Mouse (Mus musculus): Measurements from ENCODE around the gene Pspn. TPM values are rescaled to one million over a fixed set of nuclear protein-coding genes. Genes with fewer than 3 reads are reported as not detected.

Gene Pspn
- polyA plus RNA-seq, 1 experiment from 2014 or later, result not detected

DNA sequence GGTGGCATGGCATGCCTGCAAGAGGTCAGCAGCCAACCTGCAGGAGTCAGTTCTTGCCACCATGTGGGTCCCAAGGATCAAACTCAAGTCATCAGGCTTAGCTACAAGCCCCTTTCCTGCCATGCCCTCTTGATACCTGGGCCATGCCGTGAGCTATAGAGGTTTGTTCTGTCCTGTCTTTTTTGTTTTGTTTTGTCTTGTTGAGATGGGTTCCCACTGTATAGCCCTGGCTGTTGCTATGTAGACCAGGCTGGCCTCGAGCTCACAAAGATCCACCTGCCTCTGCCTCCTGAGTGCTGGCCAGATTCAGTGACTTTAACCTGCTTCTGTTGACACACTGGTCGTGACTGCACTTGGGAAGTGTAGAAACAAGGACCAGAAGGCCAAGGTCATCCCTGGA is 24.4 kb downstream of the Pspn start:
- H3K4me3 ChIP-seq (replicated peaks; ENCODE audit: low read length), result no peak overlapping the region
- no peaks in the 10 kb centered on the region for H3K4me1 ChIP-seq (ENCODE audit: control insufficient read depth, insufficient read depth, low read length)
- no peaks in the 10 kb centered on the region for H3K36me3 ChIP-seq (ENCODE audit: control insufficient read depth, insufficient read depth, low read length)
- ATAC-seq (ENCODE audit: insufficient read depth, low FRiP score), result no peak
- 78% methylated on average over 3 of the region's 3 CpGs for WGBS
- no peak overlapping the region for H3K4me2 ChIP-seq (ENCODE audit: low read depth, low read length)
- H3K27ac ChIP-seq (ENCODE audit: low read length), result no peak overlapping the region
- no peaks in the 10 kb centered on the region for H3K27me3 ChIP-seq (ENCODE audit: control insufficient read depth, insufficient read depth, low read length)
- H3K9me3 ChIP-seq (replicated peaks; ENCODE audit: control insufficient read depth, low read length), result no peaks in the 10 kb centered on the region
- no peak overlapping the region for H3K9ac ChIP-seq (ENCODE audit: low read length)

DNA sequence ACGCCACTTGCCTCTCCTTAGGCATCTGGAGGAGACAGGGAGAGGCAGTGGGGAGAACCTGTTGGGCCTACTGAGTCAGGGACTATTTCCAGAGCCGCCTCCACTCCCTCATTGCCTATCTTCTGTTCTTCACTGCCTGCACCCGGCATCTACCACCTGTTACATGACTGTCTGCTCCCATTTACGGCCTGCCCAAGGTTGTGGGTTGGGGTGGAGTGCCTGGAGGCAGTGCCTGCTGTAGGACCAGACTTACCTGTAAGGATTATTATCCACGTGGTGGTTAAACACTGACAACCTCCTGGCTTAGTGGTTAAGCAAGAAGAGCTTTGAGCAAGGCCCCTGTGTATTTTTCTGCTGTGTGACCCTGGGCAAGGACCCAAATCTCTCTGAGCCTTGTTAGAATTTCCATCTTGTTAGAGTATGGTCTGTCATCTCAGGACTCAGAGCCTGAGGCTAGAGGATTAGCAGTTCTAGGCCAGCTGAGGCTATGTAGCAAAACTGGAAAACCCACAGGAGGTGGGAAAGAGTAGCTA is 25.0 kb downstream of the Pspn start:
- no peaks in the 10 kb centered on the region for H3K27me3 ChIP-seq (ENCODE audit: control insufficient read depth, insufficient read depth, low read length)
- no peak for ATAC-seq (ENCODE audit: insufficient read depth, low FRiP score)
- H3K27ac ChIP-seq (ENCODE audit: low read length), result no peak overlapping the region
- H3K9me3 ChIP-seq (replicated peaks; ENCODE audit: control insufficient read depth, low read length), result no peaks in the 10 kb centered on the region
- H3K4me2 ChIP-seq (ENCODE audit: low read depth, low read length), result no peak overlapping the region
- 63% methylated on average over 5 of the region's 5 CpGs for WGBS
- H3K4me1 ChIP-seq (ENCODE audit: control insufficient read depth, insufficient read depth, low read length), result no peaks in the 10 kb centered on the region
- no peaks in the 10 kb centered on the region for H3K36me3 ChIP-seq (ENCODE audit: control insufficient read depth, insufficient read depth, low read length)
- H3K4me3 ChIP-seq (replicated peaks; ENCODE audit: low read length), result no peak overlapping the region
- no peak overlapping the region for H3K9ac ChIP-seq (ENCODE audit: low read length)

DNA sequence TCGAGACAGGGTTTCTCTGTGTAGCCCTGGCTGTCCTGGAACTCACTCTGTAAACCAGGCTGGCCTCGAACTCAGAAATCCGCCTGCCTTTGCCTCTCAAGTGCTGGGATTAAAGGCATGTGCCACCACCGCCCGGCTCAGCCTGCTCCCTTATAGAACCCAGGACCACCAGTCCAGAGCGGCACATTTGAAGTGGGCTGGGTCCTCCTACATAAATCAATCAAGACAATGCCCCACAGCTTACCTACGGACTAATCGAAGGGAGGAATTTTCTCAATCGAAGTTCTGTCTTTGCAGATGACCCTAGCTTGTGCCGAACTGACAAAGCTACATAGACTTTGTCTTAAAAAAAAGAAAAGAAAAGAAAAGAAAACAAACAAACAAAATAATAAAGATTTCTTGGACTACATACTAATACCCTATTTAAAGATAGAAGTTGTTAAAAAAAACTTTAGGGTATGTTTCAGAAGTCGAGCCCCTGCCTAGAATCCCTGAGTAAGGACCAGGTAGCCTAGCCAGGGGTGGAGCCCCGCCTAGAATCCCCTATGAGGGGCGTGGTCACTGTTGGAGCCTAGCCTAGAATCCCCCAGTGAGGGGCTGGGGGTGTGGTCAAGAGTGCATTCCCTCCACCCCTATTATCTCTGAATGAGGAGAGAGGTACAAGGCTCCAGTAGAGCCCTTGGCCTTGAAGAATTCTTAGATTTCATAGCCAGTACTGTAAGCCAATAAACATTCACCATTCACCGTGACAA is 25.7 kb downstream of the Pspn start:
- H3K4me2 ChIP-seq (ENCODE audit: low read depth, low read length), result no peak overlapping the region
- H3K4me3 ChIP-seq (replicated peaks; ENCODE audit: low read length), result no peak overlapping the region
- ATAC-seq (ENCODE audit: insufficient read depth, low FRiP score), result no peak
- H3K36me3 ChIP-seq (ENCODE audit: control insufficient read depth, insufficient read depth, low read length), result no peaks in the 10 kb centered on the region
- no peaks in the 10 kb centered on the region for H3K27me3 ChIP-seq (ENCODE audit: control insufficient read depth, insufficient read depth, low read length)
- H3K27ac ChIP-seq (ENCODE audit: low read length), result no peak overlapping the region
- no peaks in the 10 kb centered on the region for H3K9me3 ChIP-seq (replicated peaks; ENCODE audit: control insufficient read depth, low read length)
- 59% methylated on average over 13 of the region's 14 CpGs for WGBS
- H3K4me1 ChIP-seq (ENCODE audit: control insufficient read depth, insufficient read depth, low read length), result no peaks in the 10 kb centered on the region
- H3K9ac ChIP-seq (ENCODE audit: low read length), result no peak overlapping the region

DNA sequence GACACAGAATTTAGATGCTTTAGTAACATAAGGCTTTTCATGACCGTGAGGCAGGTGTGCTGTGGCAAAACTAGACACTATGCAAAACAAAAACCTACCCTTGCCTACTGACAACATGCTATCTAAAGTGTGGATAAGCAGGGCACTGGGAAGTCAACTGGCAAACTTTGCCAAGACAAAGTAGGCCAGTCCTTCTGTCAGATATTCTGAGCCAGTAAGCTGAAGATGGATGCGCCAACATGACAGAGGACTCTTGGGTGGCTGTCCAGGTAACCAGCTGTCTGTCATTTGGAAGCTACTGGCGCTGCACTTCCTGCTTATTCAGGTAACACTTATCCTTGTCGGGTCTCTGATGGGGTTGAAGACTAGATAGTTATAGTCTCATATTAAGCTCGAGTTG is 29.7 kb downstream of the Pspn start:
- ATAC-seq (ENCODE audit: insufficient read depth, low FRiP score), result no peak
- Histone ChIP-seq H3K4me2 (ENCODE audit: low read depth, low read length) (no peak overlapping the region), H3K9ac (ENCODE audit: low read length) (no peak overlapping the region), H3K4me3 (replicated peaks; ENCODE audit: low read length) (no peak overlapping the region), H3K27ac (ENCODE audit: low read length) (no peak overlapping the region), H3K9me3 (replicated peaks; ENCODE audit: control insufficient read depth, low read length) (no peaks in the 10 kb centered on the region), H3K36me3 (ENCODE audit: control insufficient read depth, insufficient read depth, low read length) (no peaks in the 10 kb centered on the region), H3K4me1 (ENCODE audit: control insufficient read depth, insufficient read depth, low read length) (no peaks in the 10 kb centered on the region), H3K27me3 (ENCODE audit: control insufficient read depth, insufficient read depth, low read length) (no peaks in the 10 kb centered on the region)
- 65% methylated on average over 5 of the region's 5 CpGs for WGBS

DNA sequence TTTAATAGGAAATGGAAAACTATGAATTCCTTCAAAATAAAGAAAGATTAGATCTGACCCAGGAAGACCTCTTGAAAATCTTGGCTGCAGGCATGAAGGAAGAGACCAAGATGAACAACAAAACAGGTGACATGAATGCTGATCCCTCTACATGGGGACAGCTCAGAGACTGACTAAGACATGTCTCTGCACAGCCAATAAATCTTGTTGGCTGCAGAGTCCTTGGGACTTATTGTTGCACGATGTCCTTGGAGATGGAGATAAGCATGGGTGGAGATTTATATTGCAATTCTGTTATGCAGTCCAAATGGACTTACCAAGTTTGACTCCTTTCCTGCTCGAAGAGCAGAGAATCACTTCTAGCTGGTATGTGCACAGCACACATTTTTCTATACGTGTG is 30.5 kb downstream of the Pspn start:
- H3K4me3 ChIP-seq (replicated peaks; ENCODE audit: low read length), result no peak overlapping the region
- WGBS, result 52% methylated on average over 3 of the region's 3 CpGs

DNA sequence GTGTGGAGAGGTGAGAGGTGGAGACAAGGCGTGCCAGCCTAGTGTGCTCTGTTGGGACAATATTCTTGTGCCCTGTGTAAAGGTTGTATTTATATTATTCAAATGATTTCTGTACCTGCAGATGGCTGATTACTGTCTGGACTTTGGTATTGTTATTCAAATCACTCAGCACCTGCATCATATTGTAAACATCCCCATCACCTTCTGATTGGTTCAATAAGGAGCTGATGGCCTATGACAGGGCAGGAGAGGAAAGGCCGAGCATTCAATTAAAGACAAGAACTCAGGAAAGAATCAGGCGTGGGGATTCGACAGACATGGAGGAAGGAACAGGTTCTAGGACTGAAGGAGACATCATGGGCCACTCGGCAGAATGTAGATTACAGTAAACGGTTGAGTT is 36.2 kb downstream of the Pspn start:
- no peaks in the 10 kb centered on the region for H3K27me3 ChIP-seq (ENCODE audit: control insufficient read depth, insufficient read depth, low read length)
- H3K36me3 ChIP-seq (ENCODE audit: control insufficient read depth, insufficient read depth, low read length), result no peaks in the 10 kb centered on the region
- no peak overlapping the region for H3K4me3 ChIP-seq (replicated peaks; ENCODE audit: low read length)
- WGBS, result 72% methylated on average over 6 of the region's 6 CpGs
- H3K9me3 ChIP-seq (replicated peaks; ENCODE audit: control insufficient read depth, low read length), result no peaks in the 10 kb centered on the region
- no peak overlapping the region for H3K9ac ChIP-seq (ENCODE audit: low read length)
- no peak overlapping the region for H3K27ac ChIP-seq (ENCODE audit: low read length)
- no peak for ATAC-seq (ENCODE audit: insufficient read depth, low FRiP score)
- no peaks in the 10 kb centered on the region for H3K4me1 ChIP-seq (ENCODE audit: control insufficient read depth, insufficient read depth, low read length)
- H3K4me2 ChIP-seq (ENCODE audit: low read depth, low read length), result no peak overlapping the region

More for the DNA sequence above, 30.5 kb downstream of the Pspn start:
- Histone ChIP-seq H3K4me1 (ENCODE audit: control insufficient read depth, insufficient read depth, low read length) (no peaks in the 10 kb centered on the region), H3K9me3 (replicated peaks; ENCODE audit: control insufficient read depth, low read length) (no peaks in the 10 kb centered on the region), H3K27me3 (ENCODE audit: control insufficient read depth, insufficient read depth, low read length) (no peaks in the 10 kb centered on the region), H3K4me2 (ENCODE audit: low read depth, low read length) (no peak overlapping the region), H3K27ac (ENCODE audit: low read length) (no peak overlapping the region), H3K36me3 (ENCODE audit: control insufficient read depth, insufficient read depth, low read length) (no peaks in the 10 kb centered on the region), H3K9ac (ENCODE audit: low read length) (no peak overlapping the region)
- no peak for ATAC-seq (ENCODE audit: insufficient read depth, low FRiP score)

DNA sequence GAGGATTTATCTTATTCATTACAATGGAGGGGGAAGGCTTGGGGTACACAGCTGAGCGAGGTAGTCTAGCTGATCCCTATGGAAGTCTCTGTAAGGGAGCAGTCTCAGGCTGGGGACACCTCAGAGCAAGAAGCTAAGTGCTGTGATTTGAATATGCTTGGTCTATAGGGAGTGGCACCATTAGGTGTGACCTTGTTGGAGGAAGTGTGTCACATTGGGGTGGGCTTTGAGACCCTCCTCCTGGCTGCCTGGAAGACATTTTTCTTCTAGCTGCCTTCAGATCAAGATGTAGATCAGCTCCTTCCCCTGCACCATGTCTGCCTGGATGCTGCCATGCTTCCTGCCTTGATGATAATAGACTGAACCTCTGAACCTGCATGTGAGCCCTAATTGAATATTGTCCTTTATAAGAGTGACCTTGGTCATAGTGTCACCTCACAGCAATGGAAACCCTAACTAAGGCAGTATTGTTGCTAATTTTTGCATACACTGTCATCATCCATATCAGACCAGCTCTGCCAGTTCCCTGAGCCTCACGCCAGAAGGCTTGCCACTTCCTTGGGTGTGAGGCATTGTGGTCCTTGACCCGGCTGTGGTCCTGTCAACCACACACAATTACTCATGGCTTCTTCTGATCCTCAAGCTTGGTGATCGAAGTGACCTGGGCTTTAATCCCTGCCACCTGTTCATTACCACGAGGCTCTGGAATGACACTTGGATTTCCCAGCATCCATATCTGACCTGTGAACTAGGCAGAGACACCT is 37.0 kb downstream of the Pspn start:
- H3K36me3 ChIP-seq (ENCODE audit: control insufficient read depth, insufficient read depth, low read length), result no peaks in the 10 kb centered on the region
- no peak overlapping the region for H3K9ac ChIP-seq (ENCODE audit: low read length)
- H3K4me2 ChIP-seq (ENCODE audit: low read depth, low read length), result no peak overlapping the region
- no peaks in the 10 kb centered on the region for H3K9me3 ChIP-seq (replicated peaks; ENCODE audit: control insufficient read depth, low read length)
- no peak for ATAC-seq (ENCODE audit: insufficient read depth, low FRiP score)
- no peaks in the 10 kb centered on the region for H3K4me1 ChIP-seq (ENCODE audit: control insufficient read depth, insufficient read depth, low read length)
- H3K4me3 ChIP-seq (replicated peaks; ENCODE audit: low read length), result no peak overlapping the region
- 67% methylated on average over 5 of the region's 5 CpGs for WGBS
- no peak overlapping the region for H3K27ac ChIP-seq (ENCODE audit: low read length)
- no peaks in the 10 kb centered on the region for H3K27me3 ChIP-seq (ENCODE audit: control insufficient read depth, insufficient read depth, low read length)

DNA sequence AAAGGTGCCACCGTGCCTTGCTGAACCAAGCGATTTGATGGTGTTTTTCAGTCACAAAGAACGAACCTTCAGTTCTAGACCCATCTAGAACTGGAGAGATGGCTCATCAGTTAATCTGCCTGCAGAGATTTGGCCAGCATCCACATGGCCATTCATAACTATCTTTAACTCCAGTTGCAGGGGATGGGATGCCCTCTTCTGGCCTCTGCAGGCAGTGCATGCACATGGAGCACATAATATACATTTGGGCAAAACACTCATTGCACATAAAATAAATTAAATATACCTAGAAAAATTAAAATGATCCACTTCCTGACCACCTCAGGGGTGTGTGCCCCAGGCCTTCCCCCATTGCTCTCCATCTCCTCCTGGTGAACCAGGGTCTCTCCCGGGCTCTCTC is 37.9 kb downstream of the Pspn start:
- Histone ChIP-seq H3K36me3 (ENCODE audit: control insufficient read depth, insufficient read depth, low read length) (no peaks in the 10 kb centered on the region), H3K9ac (ENCODE audit: low read length) (no peak overlapping the region), H3K4me3 (replicated peaks; ENCODE audit: low read length) (no peak overlapping the region), H3K27me3 (ENCODE audit: control insufficient read depth, insufficient read depth, low read length) (no peaks in the 10 kb centered on the region), H3K4me1 (ENCODE audit: control insufficient read depth, insufficient read depth, low read length) (no peaks in the 10 kb centered on the region), H3K4me2 (ENCODE audit: low read depth, low read length) (no peak overlapping the region), H3K9me3 (replicated peaks; ENCODE audit: control insufficient read depth, low read length) (no peaks in the 10 kb centered on the region), H3K27ac (ENCODE audit: low read length) (no peak overlapping the region)
- 89% methylated on average over 4 of the region's 4 CpGs for WGBS
- no peak for ATAC-seq (ENCODE audit: insufficient read depth, low FRiP score)

DNA sequence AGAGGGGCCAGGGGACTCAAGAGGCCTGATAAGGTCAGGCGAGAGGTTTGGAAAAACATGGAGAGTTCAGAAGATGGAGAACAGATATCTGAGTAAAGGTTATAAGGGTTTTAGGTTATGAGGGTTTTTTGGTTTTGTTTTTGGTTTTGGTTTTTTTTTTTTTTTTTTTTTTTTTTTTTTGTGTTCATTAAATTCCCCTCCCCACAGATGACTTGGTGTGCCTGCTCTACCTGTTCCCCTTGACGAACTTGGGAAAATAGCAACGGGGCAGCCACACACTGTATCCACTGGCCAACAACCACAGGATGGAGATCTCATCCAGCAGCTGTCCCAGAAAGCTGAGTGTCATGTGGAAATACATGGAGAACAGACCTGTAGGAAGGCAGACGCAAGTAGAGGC is 41.2 kb downstream of the Pspn start:
- ATAC-seq (ENCODE audit: insufficient read depth, low FRiP score), result no peak
- 73% methylated on average over 4 of the region's 4 CpGs for WGBS
- Histone ChIP-seq H3K9ac (ENCODE audit: low read length) (no peak overlapping the region), H3K9me3 (replicated peaks; ENCODE audit: control insufficient read depth, low read length) (no peaks in the 10 kb centered on the region), H3K4me2 (ENCODE audit: low read depth, low read length) (no peak overlapping the region), H3K4me1 (ENCODE audit: control insufficient read depth, insufficient read depth, low read length) (no peaks in the 10 kb centered on the region), H3K27me3 (ENCODE audit: control insufficient read depth, insufficient read depth, low read length) (no peaks in the 10 kb centered on the region), H3K36me3 (ENCODE audit: control insufficient read depth, insufficient read depth, low read length) (no peaks in the 10 kb centered on the region), H3K27ac (ENCODE audit: low read length) (no peak overlapping the region), H3K4me3 (replicated peaks; ENCODE audit: low read length) (no peak overlapping the region)

Measured in stomach, embryonic 16.5 days (tissue).